Mouse (Mus musculus) right cerebral cortex, postnatal 36 days (tissue): ENCODE data around the gene Cgn.
"Not testable (repeated sequence)": the region's sequence is repeated elsewhere in the genome, so short reads cannot be mapped to it uniquely, and the experiment has no call there.

ENCODE experiments used
- DNase-seq, 2 experiments: peaks; one replicate each; pipeline ENCODE4 v3.0.0; 2022; ENCODE audit warnings: low spot score in 2 of 2, mixed read lengths in 1 of 2

Gene Cgn

DNA sequence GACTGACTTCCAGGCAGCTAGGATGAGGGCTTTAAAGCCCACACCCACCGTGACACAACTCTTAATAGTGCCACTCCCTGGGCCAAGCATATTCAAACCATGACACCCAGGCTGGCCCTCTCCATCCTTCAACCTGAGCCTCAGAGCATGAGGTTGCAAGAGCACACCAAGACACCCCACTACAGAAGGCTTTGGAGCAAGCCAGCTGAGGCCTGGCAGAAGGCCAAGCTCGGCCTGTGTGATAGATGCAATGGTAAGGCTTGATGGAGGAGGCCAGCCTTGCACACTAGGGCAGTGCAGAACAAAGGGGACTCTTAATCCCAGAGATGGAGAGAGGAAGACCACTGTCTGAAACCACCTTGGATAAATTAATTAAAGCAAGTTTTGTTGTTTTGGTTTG is 3.2 kb upstream of the Cgn start:
- no peak for DNase-seq

DNA sequence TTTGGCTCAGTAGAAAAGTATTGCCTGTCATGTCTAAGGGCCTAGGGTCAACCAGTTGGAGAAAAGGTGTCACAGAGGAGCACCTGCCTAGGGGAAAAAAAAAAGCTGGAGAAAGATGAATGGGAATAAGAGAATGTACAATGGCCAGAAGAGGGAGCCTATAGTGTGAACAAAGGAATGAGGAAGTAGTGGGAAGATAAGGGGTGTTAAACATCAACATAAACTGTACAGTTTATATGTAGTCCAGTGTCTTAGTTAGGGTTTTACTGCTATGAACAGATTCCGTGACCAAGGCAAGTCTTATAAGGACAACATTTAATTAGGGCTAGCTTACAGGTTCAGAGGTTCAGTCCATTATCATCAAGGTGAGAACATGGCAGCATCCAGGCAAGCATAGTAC is 2.8 kb upstream of the Cgn start:
- no peak for DNase-seq

DNA sequence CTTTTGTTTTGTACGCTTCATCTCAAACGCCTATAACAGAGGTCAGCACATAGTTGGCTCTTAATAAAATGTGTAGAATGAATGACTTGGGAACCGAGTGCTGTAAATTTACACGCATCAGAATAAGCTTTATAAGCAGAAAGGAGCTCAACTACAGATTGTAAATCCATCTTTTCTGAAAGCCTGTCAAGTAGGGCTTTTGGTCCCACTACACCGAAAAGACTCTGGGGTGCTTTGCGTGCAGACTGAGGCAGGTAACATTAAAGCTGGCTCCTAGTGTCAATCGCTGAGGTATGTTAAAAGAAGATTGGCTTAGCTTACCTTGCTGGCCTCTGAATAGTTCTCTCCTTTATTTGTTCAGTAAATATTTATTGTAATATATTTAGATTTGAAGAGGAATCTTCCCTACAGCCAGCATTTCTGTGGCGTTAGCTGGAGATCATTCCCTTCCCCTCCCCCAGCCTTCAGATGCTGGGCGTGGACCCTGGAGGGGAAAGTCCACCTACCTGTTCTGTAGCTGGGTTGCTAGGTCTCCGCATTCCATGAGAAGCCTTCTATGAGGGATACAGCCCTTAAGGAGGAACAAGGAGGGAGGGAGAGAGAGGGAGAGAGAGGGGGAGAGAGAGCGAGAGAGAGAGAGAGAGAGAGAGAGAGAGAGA is 959 bp upstream of the Cgn start:
- DNase-seq = no peak

DNA sequence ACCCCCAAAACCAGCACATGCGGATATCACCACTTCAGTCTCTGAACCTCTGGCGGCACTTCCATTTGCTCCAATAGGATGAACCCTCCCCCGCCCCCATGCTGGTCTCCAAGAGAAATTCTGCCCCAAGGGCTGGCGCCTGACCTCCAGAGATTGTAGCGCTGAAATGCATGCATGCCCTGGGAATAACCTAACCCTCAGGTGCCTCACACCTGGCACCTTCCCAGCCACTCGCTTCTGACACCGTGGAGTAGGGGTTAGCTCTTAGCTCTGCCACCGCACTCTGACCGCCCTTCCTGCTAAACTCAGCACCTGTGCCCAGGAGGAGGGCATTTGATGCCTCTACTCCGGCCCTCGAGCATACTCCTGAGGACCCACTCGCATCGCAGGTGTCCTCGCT is 334 bp downstream of the Cgn start:
- DNase-seq = no peak

DNA sequence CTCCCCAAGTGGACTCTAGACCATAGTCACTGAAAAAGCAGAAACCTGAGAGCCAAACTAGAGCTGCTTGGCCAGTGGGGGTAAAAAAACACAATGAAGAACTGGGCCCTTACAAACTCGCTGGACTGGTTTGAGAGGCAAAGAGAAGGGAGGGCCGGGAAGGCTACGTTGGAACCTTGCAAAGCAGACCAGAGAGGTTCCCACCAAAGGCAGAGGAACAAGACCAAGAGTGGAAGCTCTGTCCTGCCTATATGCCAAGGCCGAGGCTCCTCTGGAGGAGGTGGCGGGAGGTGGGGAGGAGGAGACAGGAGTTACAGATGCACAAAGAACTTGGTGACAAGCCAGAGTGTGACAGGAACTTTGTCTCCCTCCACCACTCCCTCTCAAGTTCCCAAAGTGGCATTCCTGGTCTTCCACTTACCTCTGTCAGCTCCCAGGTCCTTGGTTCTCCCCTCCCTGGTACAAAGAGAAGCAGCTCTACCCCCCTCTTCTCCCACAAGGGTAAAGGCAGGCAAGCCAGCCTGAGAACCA is 2.1 kb downstream of the Cgn start:
- DNase-seq = no peak

DNA sequence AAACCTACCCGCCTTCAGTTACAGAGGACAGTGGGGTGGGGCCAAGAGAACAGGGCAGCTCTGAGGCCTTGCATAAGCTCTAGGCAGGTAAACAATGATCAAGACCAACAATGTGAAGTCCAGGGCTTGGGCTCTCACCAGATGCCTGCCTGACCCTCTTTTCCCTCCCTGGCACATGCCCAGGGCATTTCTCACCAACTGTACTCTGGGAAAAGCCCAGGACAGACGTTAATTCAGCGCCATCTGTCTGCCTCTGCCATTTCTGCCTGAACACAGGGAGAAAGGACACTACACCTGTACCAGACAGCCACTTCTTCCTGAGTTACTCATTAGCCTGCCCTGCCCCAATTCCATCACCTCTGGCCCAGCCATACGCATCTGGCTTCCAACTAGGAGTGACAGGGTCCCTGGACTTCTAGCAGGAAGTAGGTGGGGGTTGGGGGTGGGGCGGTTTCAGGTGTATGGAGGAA is 2.8 kb downstream of the Cgn start:
- DNase-seq = no peak

DNA sequence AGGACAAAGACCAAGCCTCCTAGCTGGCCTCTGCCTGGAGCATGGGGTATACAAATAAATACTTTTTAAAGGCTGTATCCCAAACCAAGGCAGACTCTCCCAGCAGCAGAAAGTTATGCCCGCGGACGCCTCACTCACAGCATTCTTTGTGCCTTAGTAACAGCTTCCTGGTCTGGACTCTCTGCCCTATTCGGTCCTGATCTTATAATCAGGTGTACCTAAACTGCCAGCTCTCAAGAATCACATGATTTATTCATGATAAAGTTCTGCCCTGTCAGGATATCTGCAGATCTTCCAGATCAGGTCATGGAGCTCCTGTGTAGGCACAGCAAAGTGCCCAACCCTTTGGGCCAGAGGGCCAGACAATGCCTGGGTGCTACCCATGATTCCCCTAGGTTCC is 3.4 kb downstream of the Cgn start:
- DNase-seq = no peak

DNA sequence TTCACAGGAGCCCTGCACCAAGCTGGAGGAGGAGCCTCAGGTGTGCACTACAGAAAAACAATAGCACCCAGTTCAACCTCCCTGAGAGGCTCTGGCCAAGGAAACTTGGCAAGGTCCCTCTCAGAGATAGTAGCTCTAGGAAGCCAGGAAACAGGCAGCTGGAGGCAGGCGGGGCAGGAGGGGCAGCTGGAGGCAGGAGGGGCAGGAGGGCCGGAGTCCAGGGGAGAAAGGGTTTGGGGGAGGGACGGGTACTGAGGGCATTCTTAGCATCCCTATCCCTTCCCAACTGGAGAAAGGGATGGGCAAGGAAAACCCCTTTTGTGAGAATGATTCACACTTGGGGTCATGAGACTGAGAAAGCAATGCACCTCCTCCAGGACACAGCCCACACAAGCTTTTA is 4.9 kb downstream of the Cgn start:
- DNase-seq = no peak

DNA sequence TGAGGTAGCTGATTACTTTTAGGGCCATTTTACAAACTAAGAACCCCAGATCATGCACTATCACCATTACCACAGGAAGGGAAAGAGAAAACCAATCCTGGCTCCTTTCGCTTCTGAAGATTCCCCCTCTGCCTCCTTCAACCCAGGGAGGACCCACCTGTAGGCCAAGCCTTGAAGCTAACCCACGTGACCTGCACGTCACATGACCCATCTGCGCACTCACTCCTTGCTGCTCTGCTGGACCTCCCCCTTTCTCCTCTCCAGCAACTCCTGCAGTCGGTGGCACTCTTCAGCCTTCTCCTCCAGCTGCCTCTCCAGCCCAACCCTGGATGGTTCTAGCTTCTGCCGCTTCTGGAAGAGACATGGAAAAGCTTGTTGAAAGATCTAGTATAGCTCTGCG is 10.4 kb downstream of the Cgn start:
- DNase-seq = no peak

DNA sequence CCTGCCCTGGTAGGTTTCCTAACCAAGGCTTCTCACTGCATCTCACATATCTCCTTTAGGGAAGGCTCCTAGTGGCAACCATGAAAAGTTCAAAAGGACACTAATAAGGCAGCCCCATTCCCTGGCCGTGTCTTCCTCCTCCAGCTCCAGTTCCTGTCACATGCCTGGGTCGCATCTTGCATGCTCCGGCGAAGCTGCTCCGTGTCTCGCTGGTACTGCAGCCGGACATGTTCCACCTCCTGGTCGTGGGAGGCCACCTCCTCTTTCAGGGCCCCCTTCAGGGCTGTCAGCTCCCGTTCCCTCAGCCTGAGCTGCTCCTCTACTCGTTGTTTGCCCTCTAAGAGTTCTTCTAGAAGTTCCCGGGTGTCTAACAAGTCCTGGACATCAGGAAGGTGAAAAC is 12.3 kb downstream of the Cgn start:
- no peak for DNase-seq

DNA sequence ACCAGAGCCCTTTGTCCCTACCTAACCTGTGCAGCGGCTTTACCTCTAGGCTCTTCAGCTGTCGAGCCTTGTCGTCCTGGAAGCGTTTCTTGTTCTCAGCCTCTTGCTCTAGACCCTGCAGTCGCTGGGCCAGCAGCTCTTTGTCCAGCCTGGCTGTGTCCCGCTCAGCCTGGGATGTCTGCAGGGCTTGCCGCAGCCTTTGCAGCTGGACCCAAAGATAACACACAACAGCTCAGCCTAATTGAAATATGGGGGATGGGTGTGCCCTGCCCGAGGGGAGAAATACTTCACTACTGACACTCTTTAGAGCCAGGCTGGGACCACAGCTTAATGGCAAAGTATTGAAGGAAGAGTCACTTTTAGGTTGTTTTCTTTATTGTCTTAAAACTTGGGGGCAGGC is 20.8 kb downstream of the Cgn start:
- DNase-seq = not testable (repeated sequence)

DNA sequence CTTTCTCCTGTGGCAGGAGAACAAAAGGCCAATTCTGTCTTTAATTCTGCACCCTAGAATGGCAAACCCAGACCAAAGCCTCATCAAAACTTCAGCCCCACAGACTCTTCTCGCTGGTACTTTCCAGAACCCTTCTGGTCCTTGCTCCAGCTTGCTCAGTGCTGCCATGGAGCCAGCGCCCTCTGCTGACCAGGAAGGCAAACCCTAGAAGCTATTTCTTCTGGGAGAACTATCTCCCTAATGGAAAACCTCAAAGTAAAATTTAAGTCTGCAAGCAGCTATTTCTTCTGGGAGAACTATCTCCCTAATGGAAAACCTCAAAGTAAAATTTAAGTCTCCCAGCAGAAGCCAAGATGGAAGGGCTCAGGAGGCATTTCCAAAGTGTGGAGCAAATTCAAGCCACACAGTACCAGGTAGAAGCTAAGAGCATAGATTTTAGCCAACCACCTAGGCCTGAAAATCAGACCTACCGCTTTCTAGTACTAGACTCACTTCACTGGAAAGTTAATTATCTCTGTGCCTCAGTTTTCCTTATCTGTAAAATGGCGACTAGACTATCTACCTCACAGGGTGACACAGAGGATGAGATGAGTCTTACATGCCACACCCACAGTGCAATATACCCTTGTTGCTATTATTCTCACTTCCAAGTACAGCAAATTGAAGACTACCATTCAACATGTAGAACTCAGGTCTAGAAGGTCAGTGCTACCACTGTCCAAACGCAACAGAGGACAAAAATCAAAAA is 21.6 kb downstream of the Cgn start:
- not testable (repeated sequence) for DNase-seq

DNA sequence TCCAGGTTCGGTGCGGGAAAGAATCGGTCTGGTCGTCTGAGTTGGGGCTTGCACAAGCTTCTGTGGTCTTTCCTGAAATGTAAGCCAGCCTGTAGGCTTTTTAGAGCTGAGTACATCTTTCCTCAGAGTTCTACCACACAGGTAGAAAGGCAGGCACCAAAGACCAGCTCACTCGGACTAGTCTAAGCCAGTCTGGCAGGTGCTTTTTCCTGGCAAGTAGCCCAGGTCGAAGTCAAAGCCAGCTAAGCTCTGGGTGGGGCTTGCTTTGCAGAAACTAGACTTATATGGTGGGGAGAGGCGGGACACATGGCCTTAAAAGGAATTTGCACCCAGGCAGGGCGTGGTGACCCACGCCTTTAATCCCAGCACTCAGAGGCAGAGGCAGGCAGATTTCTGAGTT is 27.9 kb downstream of the Cgn start:
- not testable (repeated sequence) for DNase-seq

DNA sequence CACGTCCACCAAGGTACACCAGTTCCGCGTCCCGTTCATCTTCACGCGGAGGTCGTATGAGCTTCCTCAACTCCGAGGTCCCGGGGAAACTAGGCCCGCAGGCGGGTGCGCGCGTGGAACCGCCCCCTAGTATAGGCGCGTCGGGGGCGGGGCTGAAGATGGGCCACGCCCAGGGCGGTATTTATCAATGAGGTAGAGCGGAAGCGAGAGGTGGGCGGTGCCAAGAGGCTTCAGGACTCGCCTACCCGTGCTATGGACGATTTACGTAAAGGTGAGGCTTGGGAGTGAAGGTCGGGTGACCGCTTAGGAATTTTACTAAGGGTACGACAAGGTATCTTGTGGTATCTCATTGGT is 28.3 kb downstream of the Cgn start:
- peak in 1 of 2 experiments; percentile 8 for DNase-seq

DNA sequence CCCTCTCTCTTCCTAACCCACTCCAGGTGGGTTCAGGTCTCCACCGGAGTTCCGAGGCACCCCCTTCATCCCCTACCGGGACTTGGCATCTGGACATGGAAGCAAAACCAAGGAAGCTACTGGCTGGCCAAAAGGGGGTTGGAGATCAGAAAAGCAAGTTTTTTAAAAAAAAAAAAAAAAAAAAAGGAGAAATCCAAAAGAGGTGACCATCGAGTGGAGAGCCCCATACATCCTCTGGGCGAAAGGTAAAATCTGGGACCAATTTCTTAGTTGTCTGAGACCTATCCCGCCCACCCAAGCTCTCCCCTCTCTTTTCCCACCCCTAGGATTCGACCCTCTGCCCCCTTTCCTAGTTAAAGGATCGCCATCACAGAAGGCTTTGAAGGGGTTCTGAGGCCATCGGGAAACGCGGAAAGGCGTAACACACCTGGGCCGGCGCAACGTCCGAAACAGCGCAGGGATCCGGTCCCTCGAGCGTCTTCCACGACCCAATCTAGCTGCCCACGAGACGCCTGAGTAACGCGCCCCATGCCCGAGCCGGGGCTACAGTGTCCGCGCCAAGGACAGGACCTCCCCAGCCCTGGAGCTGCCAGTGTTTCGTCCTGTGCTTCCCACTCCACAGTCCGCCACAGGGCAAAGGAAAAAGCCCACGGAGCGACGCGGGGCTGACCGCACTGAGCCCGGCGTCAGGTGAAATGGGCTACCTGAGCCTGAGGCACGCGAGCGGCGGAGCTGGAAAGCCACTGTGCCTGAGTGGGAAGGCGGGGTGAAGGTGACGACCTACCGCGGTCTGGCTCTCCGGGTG is 28.8 kb downstream of the Cgn start:
- DNase-seq = not testable (repeated sequence)

DNA sequence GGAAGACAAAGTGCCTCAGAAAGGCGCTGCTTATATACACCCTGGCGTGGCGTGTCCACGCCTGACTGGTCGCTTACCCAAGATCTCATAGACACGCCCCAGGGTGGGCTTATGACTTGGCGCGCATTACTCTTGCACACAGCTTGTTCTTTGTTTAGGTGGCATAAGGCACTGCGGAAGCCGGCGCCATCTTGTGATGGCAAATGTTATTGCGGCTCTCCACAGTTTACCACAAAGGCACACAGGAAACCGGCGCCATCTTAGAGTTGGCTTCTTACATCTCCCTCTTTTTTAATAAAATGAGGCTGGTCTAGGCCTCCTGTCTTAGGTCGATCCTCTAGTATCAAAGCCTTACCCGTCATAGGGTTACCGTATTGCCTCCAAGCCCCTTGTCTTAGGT is 40.6 kb downstream of the Cgn start:
- DNase-seq = no peak

DNA sequence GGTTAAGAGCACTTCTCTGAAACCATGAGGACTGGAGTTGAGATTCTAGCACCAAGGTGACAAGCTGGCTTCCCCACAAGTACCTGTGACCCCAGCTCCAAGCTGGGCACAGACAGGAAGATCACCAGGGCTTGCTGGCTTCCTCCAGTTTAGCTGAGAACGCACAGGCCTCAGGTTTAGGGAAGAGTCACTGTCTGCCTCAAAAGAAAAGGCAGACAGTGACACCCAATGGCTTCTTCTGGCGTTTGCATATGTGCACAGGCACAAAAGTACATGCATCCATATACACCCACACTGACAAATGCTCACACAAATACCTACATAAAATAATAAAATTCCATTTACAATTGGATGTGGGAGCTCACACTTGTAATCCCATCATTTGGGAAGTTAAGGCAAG is 62.7 kb downstream of the Cgn start:
- not testable (repeated sequence) for DNase-seq

DNA sequence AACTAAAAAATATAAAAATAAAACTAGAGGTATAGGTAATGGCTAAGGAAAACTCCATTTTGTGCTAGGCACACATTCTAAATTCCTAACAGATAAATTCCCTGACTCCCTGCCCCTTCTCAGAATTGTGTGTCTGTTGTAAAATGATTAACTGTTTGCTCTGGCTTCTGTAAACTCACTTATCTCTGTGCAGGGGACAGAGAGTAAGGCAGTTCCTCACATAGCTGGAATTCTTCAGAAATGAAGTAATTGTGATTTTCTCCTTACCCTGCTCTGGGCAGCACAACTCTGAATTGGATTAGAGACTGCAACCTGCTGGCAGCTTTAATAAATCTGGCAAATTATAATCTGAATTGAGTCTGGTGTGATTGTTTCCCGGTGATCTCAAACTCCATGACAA is 68.0 kb downstream of the Cgn start:
- DNase-seq = not testable (repeated sequence)

DNA sequence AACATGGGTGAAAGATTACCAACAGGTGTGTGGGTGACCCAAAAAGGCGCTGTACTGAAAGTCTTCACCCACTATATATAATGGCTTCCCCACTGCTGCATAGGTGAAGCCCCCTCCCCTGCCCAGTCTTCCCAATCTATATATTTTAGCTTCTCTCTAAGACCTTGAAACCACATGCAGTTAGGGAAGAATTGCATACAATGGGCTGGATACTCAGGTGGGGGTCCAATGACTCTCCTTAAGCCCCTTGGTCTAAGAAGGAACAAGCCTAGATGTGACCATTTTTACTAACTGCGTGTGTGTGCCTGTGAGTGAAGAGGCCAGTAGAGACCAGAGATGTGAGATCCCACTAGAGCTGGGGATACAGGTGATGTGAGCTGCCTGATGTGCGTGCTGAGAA is 72.9 kb downstream of the Cgn start:
- not testable (repeated sequence) for DNase-seq

DNA sequence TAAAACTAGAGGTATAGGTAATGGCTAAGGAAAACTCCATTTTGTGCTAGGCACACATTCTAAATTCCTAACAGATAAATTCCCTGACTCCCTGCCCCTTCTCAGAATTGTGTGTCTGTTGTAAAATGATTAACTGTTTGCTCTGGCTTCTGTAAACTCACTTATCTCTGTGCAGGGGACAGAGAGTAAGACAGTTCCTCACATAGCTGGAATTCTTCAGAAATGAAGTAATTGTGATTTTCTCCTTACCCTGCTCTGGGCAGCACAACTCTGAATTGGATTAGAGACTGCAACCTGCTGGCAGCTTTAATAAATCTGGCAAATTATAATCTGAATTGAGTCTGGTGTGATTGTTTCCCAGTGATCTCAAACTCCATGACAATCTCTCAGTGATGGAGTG is 75.7 kb downstream of the Cgn start:
- DNase-seq = not testable (repeated sequence)
